Mouse (Mus musculus) lung, postnatal 0 days (tissue): ENCODE measurements at regions not wholly inside any gene's neighbourhood (a gene's known extent, or its start where the extent isn't known, plus 50 kb on each side); places are given as distances from the start of the nearest gene placed in this dataset.

Experiments used
- CTCF ChIP-seq: IDR thresholded peaks from 2 replicates; pipeline ENCODE4 v1.5.1; 2016; ENCODE audit warnings: antibody characterized with exemption, mild to moderate bottlenecking
- EP300 ChIP-seq: IDR thresholded peaks from 2 replicates; pipeline ENCODE4 v1.6.1; 2016; ENCODE audit warnings: antibody characterized with exemption, mild to moderate bottlenecking, control low read depth

DNA sequence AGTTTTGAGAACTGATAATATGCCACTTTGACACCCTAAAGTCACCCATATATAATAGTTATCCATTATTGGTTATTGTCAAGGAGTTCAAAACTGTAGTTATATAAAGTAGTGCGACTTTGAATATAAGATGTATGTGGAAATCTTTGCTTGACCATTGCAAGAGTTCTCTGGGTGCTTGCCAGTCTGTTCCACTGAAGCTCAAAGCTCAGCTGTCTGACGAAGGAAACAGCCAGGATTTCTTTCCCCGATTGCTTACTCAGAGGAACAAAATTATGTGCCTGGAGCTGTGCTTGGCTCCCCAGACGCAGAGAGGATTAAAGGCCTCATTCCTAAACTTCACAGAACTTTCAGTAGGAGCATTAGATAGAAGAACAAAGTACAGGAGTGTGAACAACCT, 290.6 kb downstream of the Hsfy2 start:
- TF ChIP-seq CTCF = no peak
- no peak for TF ChIP-seq EP300
